Mouse (Mus musculus) ES-E14 (cell line): ENCODE results near the gene Fam219b. TPM values are rescaled to one million over a fixed set of nuclear protein-coding genes. Genes with fewer than 3 reads are reported as not detected.

ENCODE experiments used
- DNase-seq: peaks from one replicate; pipeline ENCODE4 v3.0.0-alpha.2; 2013; ENCODE audit warnings: low read depth, low spot score
- H3K27ac ChIP-seq: 2 replicates; pipeline ENCODE4 v1.5.1; 2012; ENCODE audit warnings: low read depth, mild to moderate bottlenecking, low read length, moderate library complexity, mixed read lengths; ENCODE audit not compliant: poor library complexity, insufficient read depth, severe bottlenecking
- H3K36me3 ChIP-seq: 2 replicates; pipeline ENCODE4 v1.6.1; 2012; ENCODE audit warnings: mild to moderate bottlenecking, low read length, moderate library complexity, mixed read lengths; ENCODE audit not compliant: control insufficient read depth, poor library complexity, insufficient read depth, severe bottlenecking
- H3K4me1 ChIP-seq, 2 experiments: fragments of 150-350 bp in 1 of 2; sonication (generic) in 1 of 2; 2 replicates each; pipeline ENCODE4 v1.6.1; 2012; ENCODE audit warnings: low read length in 2 of 2, mild to moderate bottlenecking in 1 of 2, mixed read lengths in 1 of 2; ENCODE audit not compliant: control insufficient read depth in 2 of 2, insufficient read depth in 2 of 2, poor library complexity in 1 of 2
- H3K4me3 ChIP-seq, 2 experiments: fragments of 150-350 bp in 1 of 2; sonication (generic) in 1 of 2; 2 replicates each; pipeline ENCODE4 v1.5.1; 2012; ENCODE audit warnings: low read length in 2 of 2, low read depth in 1 of 2, mild to moderate bottlenecking in 1 of 2, mixed read lengths in 1 of 2; ENCODE audit not compliant: insufficient read depth in 1 of 2, poor library complexity in 1 of 2, severe bottlenecking in 1 of 2
- H3K9ac ChIP-seq: 2 replicates; pipeline ENCODE4 v1.6.1; 2012; ENCODE audit warnings: low read depth, mild to moderate bottlenecking, low read length, mixed read lengths; ENCODE audit not compliant: poor library complexity, insufficient read depth, severe bottlenecking
- H3K9me3 ChIP-seq: fragments of 150-350 bp; sonication (generic); 2 replicates; pipeline ENCODE4 v1.6.1; 2012; ENCODE audit warnings: low read depth, mild to moderate bottlenecking, low read length; ENCODE audit not compliant: control insufficient read depth, insufficient read depth
- CHD2 ChIP-seq: IDR thresholded peaks from 2 replicates; pipeline ENCODE4 v1.6.1; 2014; ENCODE audit warnings: mild to moderate bottlenecking, low read depth, low read length, inconsistent platforms
- HCFC1 ChIP-seq: IDR thresholded peaks from 2 replicates; pipeline ENCODE4 v1.6.1; 2012; ENCODE audit warnings: low read length, inconsistent platforms, borderline replicate concordance; ENCODE audit not compliant: insufficient read depth
- MAFK ChIP-seq: IDR thresholded peaks from 2 replicates; pipeline ENCODE4 v1.6.1; 2014; ENCODE audit warnings: mild to moderate bottlenecking, low read depth, low read length, inconsistent platforms; ENCODE audit not compliant: insufficient read depth
- ZC3H11A ChIP-seq: IDR thresholded peaks from 2 replicates; pipeline ENCODE4 v1.6.1; 2012; ENCODE audit warnings: low read depth, mild to moderate bottlenecking, inconsistent platforms, low read length, borderline replicate concordance
- ZNF384 ChIP-seq: IDR thresholded peaks from 2 replicates; pipeline ENCODE4 v1.6.1; 2012; ENCODE audit warnings: low read depth, low read length, inconsistent platforms
- in situ Hi-C, 2 experiments: fragments of 600-800 bp; cut with MboI; formaldehyde crosslinking; loops; one replicate each; pipeline ENCODE4 v1.15.1; 2025; ENCODE audit warnings: low sequenced_read_pairs in 2 of 2, inconsistent platforms in 1 of 2; ENCODE audit not compliant: unreplicated experiment in 2 of 2
- total RNA-seq: library from RNA; depleted of rRNA; stranded (reverse); fragments of 300-350 nt; gene quantifications from 2 replicates; pipeline ENCODE4 v1.2.3, GENCODE M21; 2012

Gene Fam219b
- total RNA-seq, 1 experiment = 10.8 TPM

GRCm38 (mm10) chr9:57566846-57567245, 29.5 kb downstream of the Fam219b start:
- TF ChIP-seq MAFK = no peak
- TF ChIP-seq ZNF384 = no peak
- no peak for TF ChIP-seq CHD2
- TF ChIP-seq ZC3H11A = no peak
- no peak for TF ChIP-seq HCFC1
- DNase-seq = no peak
- no peak overlapping the region for H3K9ac ChIP-seq
- peaks cover 10% of the 10 kb centered on the region; the same call in 1 of the 2 replicates for H3K36me3 ChIP-seq
- no peak overlapping the region for H3K4me3 ChIP-seq
- peaks cover 2 to 15% of the 10 kb centered on the region in 2 experiments; a peak in 1 of 4 replicates for H3K4me1 ChIP-seq
- H3K9me3 ChIP-seq = no peaks in the 10 kb centered on the region
- in situ Hi-C loops = no loop called here
- no peak overlapping the region for H3K27ac ChIP-seq

- in situ Hi-C loops = no loop called here
- peaks cover 2 to 15% of the 10 kb centered on the region in 2 experiments; a peak in 1 of 4 replicates for H3K4me1 ChIP-seq
- H3K4me3 ChIP-seq = no peak overlapping the region
- peaks cover 14% of the 10 kb centered on the region; the same call in 1 of the 2 replicates for H3K36me3 ChIP-seq
- no peak overlapping the region; the same call in 1 of the 2 replicates for H3K9ac ChIP-seq
- H3K27ac ChIP-seq = no peak overlapping the region
- H3K9me3 ChIP-seq = no peaks in the 10 kb centered on the region
- DNase-seq = no peak
- no peak for TF ChIP-seq MAFK
- no peak for TF ChIP-seq ZC3H11A
- TF ChIP-seq HCFC1 = no peak
- no peak for TF ChIP-seq ZNF384
- no peak for TF ChIP-seq CHD2
Measured at GRCm38 (mm10) chr9:57568500-57568899, 31.2 kb downstream of the Fam219b start.

GRCm38 (mm10) chr9:57574397-57574796, 37.1 kb downstream of the Fam219b start:
- in situ Hi-C loops = no loop called here
- H3K27ac ChIP-seq = no peak overlapping the region
- no peaks in the 10 kb centered on the region for H3K9me3 ChIP-seq
- TF ChIP-seq MAFK (no peak), HCFC1 (no peak), ZC3H11A (no peak), ZNF384 (no peak), CHD2 (no peak)
- no peaks in the 10 kb centered on the region for H3K4me1 ChIP-seq
- peaks cover 11% of the 10 kb centered on the region; the same call in 1 of the 2 replicates for H3K36me3 ChIP-seq
- H3K9ac ChIP-seq = no peak overlapping the region
- H3K4me3 ChIP-seq = no peak overlapping the region
- no peak for DNase-seq

GRCm38 (mm10) chr9:57575577-57575976, 38.2 kb downstream of the Fam219b start:
- Histone ChIP-seq H3K9me3 (no peaks in the 10 kb centered on the region), H3K27ac (no peak overlapping the region), H3K4me3 (no peak overlapping the region), H3K9ac (no peak overlapping the region), H3K36me3 (peaks cover 8% of the 10 kb centered on the region; the same call in 1 of the 2 replicates), H3K4me1 (no peaks in the 10 kb centered on the region)
- in situ Hi-C loops = no loop called here
- no peak for DNase-seq
- TF ChIP-seq ZC3H11A (no peak), CHD2 (no peak), HCFC1 (no peak), MAFK (no peak)

GRCm38 (mm10) chr9:57577144-57577849, 40.0 kb downstream of the Fam219b start:
- no peaks in the 10 kb centered on the region for H3K9me3 ChIP-seq
- TF ChIP-seq ZC3H11A (no peak), HCFC1 (no peak), MAFK (no peak), ZNF384 (no peak), CHD2 (no peak)
- H3K27ac ChIP-seq = no peak overlapping the region
- H3K4me1 ChIP-seq = no peaks in the 10 kb centered on the region
- no peak for DNase-seq
- H3K9ac ChIP-seq = no peak overlapping the region
- H3K36me3 ChIP-seq = peaks cover 13% of the 10 kb centered on the region
- no peak overlapping the region for H3K4me3 ChIP-seq
- in situ Hi-C loops = no loop called here
